Mouse (Mus musculus): ENCODE measurements around the gene Ppp2r5e. TPM values are rescaled to one million over a fixed set of nuclear protein-coding genes. Genes with fewer than 3 reads are reported as not detected.

The Ppp2r5e gene
- polyA plus RNA-seq (2015; fragmentation: Nextera tagmentation; extraction: Ambion mirVana): 7.3 and 7.8 TPM in 2 replicates

- WGBS: under 1% methylated on average over 72 of the region's 72 CpGs
- Histone ChIP-seq H3K27me3 (ENCODE audit: control insufficient read depth, insufficient read depth, low read length) (no peaks in the 10 kb centered on the region), H3K36me3 (ENCODE audit: control insufficient read depth, insufficient read depth, low read length) (no peaks in the 10 kb centered on the region; the same call in 1 of the 2 replicates), H3K4me3 (replicated peaks; ENCODE audit: low read length) (peak within 1 kb of the TSS; percentile 100), H3K9ac (ENCODE audit: low read length) (peak within 1 kb of the TSS; percentile 97), H3K4me1 (ENCODE audit: control insufficient read depth, insufficient read depth, low read length) (peaks cover 10% of the 10 kb centered on the region), H3K27ac (ENCODE audit: low read length) (peak within 1 kb of the TSS; percentile 97), H3K9me3 (replicated peaks; ENCODE audit: control insufficient read depth, low read length) (no peaks in the 10 kb centered on the region), H3K4me2 (ENCODE audit: low read depth, low read length) (peak within 1 kb of the TSS; percentile 94)
- ATAC-seq (ENCODE audit: insufficient read depth, low FRiP score): peak; percentile 100
Measured at GRCm38 (mm10) chr12:75596154-75597002, at the start of gene Ppp2r5e. TSS of gene Ppp2r5e (minus strand) at chr12:75596245.

DNA sequence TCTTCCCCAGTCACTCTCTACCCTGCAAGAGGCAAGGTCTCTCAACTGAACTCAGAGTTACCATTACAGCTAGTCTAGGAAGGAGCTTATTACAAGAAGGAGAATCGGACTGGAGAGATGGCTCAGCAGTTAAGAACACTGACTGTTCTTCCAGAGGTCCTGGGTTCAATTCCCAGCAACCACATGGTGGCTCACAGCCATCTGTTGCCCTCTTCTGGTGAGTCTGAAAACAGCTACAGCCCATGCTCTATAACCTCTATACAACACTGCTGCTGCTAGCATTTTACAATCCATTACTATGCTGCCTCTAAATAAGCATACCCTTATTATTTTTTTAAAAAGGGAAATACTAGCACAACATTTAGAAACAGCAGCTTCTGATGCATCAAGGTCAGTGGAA is 49.7 kb upstream of the Ppp2r5e start:
- ATAC-seq (ENCODE audit: insufficient read depth, low FRiP score): no peak
- H3K36me3 ChIP-seq (ENCODE audit: control insufficient read depth, insufficient read depth, low read length): no peaks in the 10 kb centered on the region
- 88% methylated on average over 1 of the region's 1 CpGs for WGBS
- no peaks in the 10 kb centered on the region for H3K27me3 ChIP-seq (ENCODE audit: control insufficient read depth, insufficient read depth, low read length)
- no peaks in the 10 kb centered on the region for H3K9me3 ChIP-seq (replicated peaks; ENCODE audit: control insufficient read depth, low read length)
- no peak overlapping the region for H3K27ac ChIP-seq (ENCODE audit: low read length)
- H3K4me3 ChIP-seq (replicated peaks; ENCODE audit: low read length): no peak overlapping the region
- no peaks in the 10 kb centered on the region for H3K4me1 ChIP-seq (ENCODE audit: control insufficient read depth, insufficient read depth, low read length)
- no peak overlapping the region for H3K9ac ChIP-seq (ENCODE audit: low read length)
- no peak overlapping the region for H3K4me2 ChIP-seq (ENCODE audit: low read depth, low read length)

- Histone ChIP-seq H3K27me3 (ENCODE audit: control insufficient read depth, insufficient read depth, low read length) (no peaks in the 10 kb centered on the region), H3K36me3 (ENCODE audit: control insufficient read depth, insufficient read depth, low read length) (no peaks in the 10 kb centered on the region), H3K4me3 (replicated peaks; ENCODE audit: low read length) (no peak overlapping the region), H3K4me1 (ENCODE audit: control insufficient read depth, insufficient read depth, low read length) (no peaks in the 10 kb centered on the region), H3K27ac (ENCODE audit: low read length) (no peak overlapping the region), H3K9ac (ENCODE audit: low read length) (no peak overlapping the region), H3K9me3 (replicated peaks; ENCODE audit: control insufficient read depth, low read length) (no peaks in the 10 kb centered on the region), H3K4me2 (ENCODE audit: low read depth, low read length) (no peak overlapping the region)
- no peak for ATAC-seq (ENCODE audit: insufficient read depth, low FRiP score)
- 94% methylated on average over 1 of the region's 1 CpGs for WGBS
Measured at GRCm38 (mm10) chr12:75641726-75642125, 45.7 kb upstream of the Ppp2r5e start.

GRCm38 (mm10) chr12:75638345-75638744 is 42.3 kb upstream of the Ppp2r5e start:
- H3K4me3 ChIP-seq (replicated peaks; ENCODE audit: low read length): no peak overlapping the region

DNA sequence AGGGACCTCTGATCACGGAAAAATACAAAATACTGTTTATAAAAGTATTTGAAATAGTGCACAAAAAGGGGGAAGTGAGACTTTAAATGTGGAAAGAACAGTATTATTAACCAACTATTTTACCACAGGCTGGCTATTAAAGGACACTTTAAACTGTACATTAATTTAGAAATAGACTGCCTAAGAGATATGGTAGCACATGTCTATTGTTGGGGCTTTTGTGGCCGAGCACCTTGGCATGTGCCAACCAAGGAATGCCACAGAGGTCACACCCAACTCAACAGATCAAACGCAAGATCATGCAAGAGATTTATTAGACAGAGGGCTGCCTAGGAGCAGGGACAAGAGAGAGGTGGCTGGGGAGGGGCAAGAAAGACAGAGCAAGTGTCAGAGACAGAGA is 41.1 kb upstream of the Ppp2r5e start:
- WGBS: 79% methylated on average over 3 of the region's 3 CpGs
- H3K4me1 ChIP-seq (ENCODE audit: control insufficient read depth, insufficient read depth, low read length): no peaks in the 10 kb centered on the region
- H3K9me3 ChIP-seq (replicated peaks; ENCODE audit: control insufficient read depth, low read length): no peaks in the 10 kb centered on the region
- no peak overlapping the region for H3K4me3 ChIP-seq (replicated peaks; ENCODE audit: low read length)
- H3K27me3 ChIP-seq (ENCODE audit: control insufficient read depth, insufficient read depth, low read length): no peaks in the 10 kb centered on the region
- H3K27ac ChIP-seq (ENCODE audit: low read length): no peak overlapping the region
- no peaks in the 10 kb centered on the region for H3K36me3 ChIP-seq (ENCODE audit: control insufficient read depth, insufficient read depth, low read length)
- no peak for ATAC-seq (ENCODE audit: insufficient read depth, low FRiP score)
- H3K4me2 ChIP-seq (ENCODE audit: low read depth, low read length): no peak overlapping the region
- no peak overlapping the region for H3K9ac ChIP-seq (ENCODE audit: low read length)

More at GRCm38 (mm10) chr12:75638345-75638744, 42.3 kb upstream of the Ppp2r5e start:
- H3K27me3 ChIP-seq (ENCODE audit: control insufficient read depth, insufficient read depth, low read length): no peaks in the 10 kb centered on the region
- ATAC-seq (ENCODE audit: insufficient read depth, low FRiP score): no peak
- WGBS: 87% methylated on average over 2 of the region's 2 CpGs
- no peaks in the 10 kb centered on the region for H3K9me3 ChIP-seq (replicated peaks; ENCODE audit: control insufficient read depth, low read length)
- H3K27ac ChIP-seq (ENCODE audit: low read length): no peak overlapping the region
- H3K4me1 ChIP-seq (ENCODE audit: control insufficient read depth, insufficient read depth, low read length): no peaks in the 10 kb centered on the region
- no peaks in the 10 kb centered on the region for H3K36me3 ChIP-seq (ENCODE audit: control insufficient read depth, insufficient read depth, low read length)
- no peak overlapping the region for H3K4me2 ChIP-seq (ENCODE audit: low read depth, low read length)
- no peak overlapping the region for H3K9ac ChIP-seq (ENCODE audit: low read length)

DNA sequence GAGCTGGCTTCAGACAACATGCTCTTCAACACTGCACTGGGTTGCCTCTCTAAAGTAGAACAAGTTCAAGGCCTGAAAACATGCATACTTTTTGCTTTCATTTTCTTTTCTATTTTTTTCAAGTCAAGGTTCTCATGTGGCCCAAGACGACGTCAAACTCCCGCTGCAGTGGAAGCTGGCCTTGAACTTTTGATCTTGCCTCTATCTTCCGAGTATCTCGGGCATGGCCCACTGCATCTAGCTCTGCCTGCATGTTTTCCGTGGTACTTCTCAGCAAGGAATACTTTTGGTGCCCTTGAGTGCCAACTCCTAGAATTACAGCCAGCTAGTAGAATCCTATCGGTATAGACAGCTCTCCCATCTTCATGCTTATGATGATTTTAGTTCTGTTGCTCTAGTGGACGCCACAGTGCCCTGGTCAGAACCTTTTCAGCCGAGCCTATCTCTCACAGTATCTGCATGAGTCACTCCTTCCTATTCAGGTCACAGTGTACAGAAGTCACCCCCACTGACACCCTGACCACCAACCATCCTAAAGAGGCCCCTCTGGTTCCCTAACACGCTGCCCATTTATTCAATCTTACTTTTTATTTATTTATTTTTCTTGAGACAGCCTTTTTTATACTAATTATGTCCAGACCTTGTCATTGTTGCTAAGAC is 39.9 kb upstream of the Ppp2r5e start:
- Histone ChIP-seq H3K4me2 (ENCODE audit: low read depth, low read length) (no peak overlapping the region), H3K36me3 (ENCODE audit: control insufficient read depth, insufficient read depth, low read length) (no peaks in the 10 kb centered on the region), H3K27ac (ENCODE audit: low read length) (no peak overlapping the region), H3K27me3 (ENCODE audit: control insufficient read depth, insufficient read depth, low read length) (no peaks in the 10 kb centered on the region), H3K4me3 (replicated peaks; ENCODE audit: low read length) (no peak overlapping the region), H3K4me1 (ENCODE audit: control insufficient read depth, insufficient read depth, low read length) (no peaks in the 10 kb centered on the region), H3K9me3 (replicated peaks; ENCODE audit: control insufficient read depth, low read length) (no peaks in the 10 kb centered on the region), H3K9ac (ENCODE audit: low read length) (no peak overlapping the region)
- 78% methylated on average over 10 of the region's 10 CpGs for WGBS
- no peak for ATAC-seq (ENCODE audit: insufficient read depth, low FRiP score)

GRCm38 (mm10) chr12:75629618-75630017 is 33.6 kb upstream of the Ppp2r5e start:
- Histone ChIP-seq H3K36me3 (ENCODE audit: control insufficient read depth, insufficient read depth, low read length) (no peaks in the 10 kb centered on the region), H3K27me3 (ENCODE audit: control insufficient read depth, insufficient read depth, low read length) (no peaks in the 10 kb centered on the region), H3K4me3 (replicated peaks; ENCODE audit: low read length) (no peak overlapping the region), H3K27ac (ENCODE audit: low read length) (no peak overlapping the region), H3K4me2 (ENCODE audit: low read depth, low read length) (no peak overlapping the region), H3K9ac (ENCODE audit: low read length) (no peak overlapping the region), H3K4me1 (ENCODE audit: control insufficient read depth, insufficient read depth, low read length) (no peaks in the 10 kb centered on the region), H3K9me3 (replicated peaks; ENCODE audit: control insufficient read depth, low read length) (no peaks in the 10 kb centered on the region; the same call in 1 of the 2 replicates)
- no peak for ATAC-seq (ENCODE audit: insufficient read depth, low FRiP score)
- WGBS: 74% methylated on average over 1 of the region's 1 CpGs

DNA sequence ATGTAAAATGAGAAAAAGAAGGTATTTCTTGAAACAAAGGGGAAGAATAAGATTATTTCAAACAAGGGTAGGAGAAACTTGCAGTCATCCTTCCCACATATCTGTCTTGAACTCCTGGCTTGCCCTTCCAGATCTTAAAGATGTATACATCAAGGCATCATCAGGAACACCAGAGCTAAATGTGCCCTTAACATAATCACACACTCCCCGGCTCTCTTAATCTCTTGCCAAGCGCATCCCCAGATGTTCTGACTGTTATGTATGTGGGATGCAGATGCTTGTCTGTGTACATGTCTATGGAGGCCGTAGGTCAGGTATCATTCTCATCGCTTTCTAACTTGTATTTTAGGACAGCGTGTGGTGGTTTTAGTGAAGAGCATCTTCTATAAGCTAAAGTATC is 27.2 kb upstream of the Ppp2r5e start:
- Histone ChIP-seq H3K4me1 (ENCODE audit: control insufficient read depth, insufficient read depth, low read length) (no peaks in the 10 kb centered on the region), H3K9ac (ENCODE audit: low read length) (no peak overlapping the region), H3K9me3 (replicated peaks; ENCODE audit: control insufficient read depth, low read length) (no peaks in the 10 kb centered on the region), H3K36me3 (ENCODE audit: control insufficient read depth, insufficient read depth, low read length) (no peaks in the 10 kb centered on the region), H3K27ac (ENCODE audit: low read length) (no peak overlapping the region), H3K4me3 (replicated peaks; ENCODE audit: low read length) (no peak overlapping the region), H3K27me3 (ENCODE audit: control insufficient read depth, insufficient read depth, low read length) (no peaks in the 10 kb centered on the region), H3K4me2 (ENCODE audit: low read depth, low read length) (no peak overlapping the region)
- 89% methylated on average over 5 of the region's 5 CpGs for WGBS
- no peak for ATAC-seq (ENCODE audit: insufficient read depth, low FRiP score)

- H3K36me3 ChIP-seq (ENCODE audit: control insufficient read depth, insufficient read depth, low read length): no peaks in the 10 kb centered on the region
- H3K4me3 ChIP-seq (replicated peaks; ENCODE audit: low read length): no peak overlapping the region
- no peak overlapping the region for H3K9ac ChIP-seq (ENCODE audit: low read length)
- no peaks in the 10 kb centered on the region for H3K9me3 ChIP-seq (replicated peaks; ENCODE audit: control insufficient read depth, low read length)
- H3K27ac ChIP-seq (ENCODE audit: low read length): no peak overlapping the region
- no peaks in the 10 kb centered on the region for H3K4me1 ChIP-seq (ENCODE audit: control insufficient read depth, insufficient read depth, low read length)
- no peak overlapping the region for H3K4me2 ChIP-seq (ENCODE audit: low read depth, low read length)
- no peaks in the 10 kb centered on the region for H3K27me3 ChIP-seq (ENCODE audit: control insufficient read depth, insufficient read depth, low read length)
- ATAC-seq (ENCODE audit: insufficient read depth, low FRiP score): no peak
- 56% methylated on average over 3 of the region's 3 CpGs for WGBS
Measured at GRCm38 (mm10) chr12:75622835-75623234, 26.8 kb upstream of the Ppp2r5e start.
